In the genomic region with DNA sequence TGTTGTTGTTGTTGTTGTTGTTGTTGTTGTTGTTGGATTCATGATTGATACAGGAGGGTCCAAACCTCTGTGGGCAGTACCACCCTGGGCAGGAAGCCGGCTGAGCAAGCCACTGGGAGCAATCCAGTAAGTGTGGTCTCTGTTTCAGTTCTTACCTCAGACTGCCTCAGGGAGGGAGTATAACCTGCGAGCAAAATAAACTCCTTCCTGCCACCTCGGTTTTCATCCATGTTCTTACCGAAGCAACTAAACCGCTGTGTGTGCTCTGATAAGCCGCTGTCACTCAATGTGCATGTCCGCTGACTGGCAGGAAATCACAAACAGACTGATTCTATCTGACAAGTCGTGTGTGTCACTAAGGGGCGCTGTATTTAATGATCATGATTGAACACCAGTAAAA, we compare ENCODE assay signal across 16 mouse cellular contexts.
DNase-seq lines count a peak whose midpoint lies in the region; ATAC-seq and TF ChIP-seq lines count a peak whose summit lies in the region.
"Had no signal": no experiment of that assay in that cellular context is flagged by ENCODE, and none has a peak within 500 bp of the region (broad histone marks: within the 10 kb centered on the region; RNA-seq: fewer than 3 reads in every experiment).

No protein-coding gene starts in this region.

- DNase-seq in midbrain, embryonic 14.5 days = peak; percentile 50
- no peak for DNase-seq in midbrain, embryonic 11.5 days (ENCODE audit: low spot score, missing footprints)
- peak; percentile 45 for DNase-seq in Muller cell, postnatal 12 days (ENCODE audit: inconsistent ontology term)
- no peak for DNase-seq in midbrain, postnatal 0 days (ENCODE audit: low spot score)
- peak; percentile 36 for DNase-seq in thymus, postnatal 25 days
- no peak for DNase-seq in kidney, postnatal 4 days
- DNase-seq in cerebellum, adult 8-10 months = no peak
- no peak for DNase-seq in right cerebral cortex, postnatal 14 days
- DNase-seq: adrenal gland, adult 2 months; cerebellum, adult 18-20 months; heart, postnatal 14 days; lung, adult 2 months had no signal

- peak; percentile 28; the same call in 1 of the 2 replicates for TF ChIP-seq CTCF in midbrain, postnatal 0 days (IDR thresholded peaks at IDR 0.05)

- no peak for ATAC-seq in midbrain, embryonic 14.5 days (ENCODE audit: low FRiP score, low TSS enrichment)
- ATAC-seq in midbrain, embryonic 11.5 days (ENCODE audit: low FRiP score) = no peak
- ATAC-seq in midbrain, postnatal 0 days (ENCODE audit: low FRiP score) = 0 out of 2 replicates have a peak, but pooled peaks have one; percentile 20
- ATAC-seq: hindbrain, embryonic 16.5 days had no signal

- H3K4me3 ChIP-seq in midbrain, embryonic 14.5 days (replicated peaks; ENCODE audit: low read depth, low read length) = no peak overlapping the region
- H3K4me3 ChIP-seq in midbrain, embryonic 11.5 days (ENCODE audit: low read depth, low read length) = no peak overlapping the region
- H3K4me3 ChIP-seq in midbrain, postnatal 0 days (ENCODE audit: low read depth, low read length) = no peak overlapping the region
- H3K4me3 ChIP-seq: kidney, embryonic 15.5 days; limb, embryonic 15.5 days; neural tube, embryonic 15.5 days had no signal

- H3K9ac ChIP-seq in midbrain, embryonic 14.5 days (replicated peaks; ENCODE audit: low read length) = no peak overlapping the region
- H3K9ac ChIP-seq in midbrain, embryonic 11.5 days (ENCODE audit: low read length) = no peak overlapping the region
- no peak overlapping the region for H3K9ac ChIP-seq in midbrain, postnatal 0 days (replicated peaks; ENCODE audit: low read length, poor library complexity, severe bottlenecking)
- H3K9ac ChIP-seq: kidney, embryonic 15.5 days; limb, embryonic 15.5 days; neural tube, embryonic 15.5 days had no signal

- no peaks in the 10 kb centered on the region for H3K27me3 ChIP-seq in midbrain, embryonic 14.5 days (ENCODE audit: control insufficient read depth, insufficient read depth, low read length)
- no peaks in the 10 kb centered on the region for H3K27me3 ChIP-seq in midbrain, embryonic 11.5 days (ENCODE audit: control insufficient read depth, insufficient read depth, low read length)
- H3K27me3 ChIP-seq in midbrain, postnatal 0 days (ENCODE audit: insufficient read depth, low read length) = no peaks in the 10 kb centered on the region
- H3K27me3 ChIP-seq: kidney, embryonic 15.5 days; limb, embryonic 15.5 days; neural tube, embryonic 15.5 days had no signal

- H3K9me3 ChIP-seq in midbrain, embryonic 14.5 days (ENCODE audit: control insufficient read depth, low read length) = no peaks in the 10 kb centered on the region
- H3K9me3 ChIP-seq in midbrain, embryonic 11.5 days (ENCODE audit: control insufficient read depth, low read length) = no peaks in the 10 kb centered on the region
- H3K9me3 ChIP-seq in midbrain, postnatal 0 days (ENCODE audit: low read length) = no peaks in the 10 kb centered on the region
- H3K9me3 ChIP-seq: kidney, embryonic 15.5 days; limb, embryonic 15.5 days; neural tube, embryonic 15.5 days had no signal

- 54% methylated on average over 9 of the region's 9 CpGs for WGBS in midbrain, embryonic 14.5 days
- 67% methylated on average over 9 of the region's 9 CpGs for WGBS in midbrain, embryonic 11.5 days
- 55% methylated on average over 9 of the region's 9 CpGs for WGBS in midbrain, postnatal 0 days

- no peak overlapping the region for H3K4me2 ChIP-seq in midbrain, embryonic 14.5 days (ENCODE audit: low read length)
- no peak overlapping the region for H3K4me2 ChIP-seq in midbrain, embryonic 11.5 days
- no peak overlapping the region for H3K4me2 ChIP-seq in midbrain, postnatal 0 days (ENCODE audit: low read depth, low read length, poor library complexity, severe bottlenecking)
- H3K4me2 ChIP-seq: kidney, embryonic 15.5 days; limb, embryonic 15.5 days; neural tube, embryonic 15.5 days had no signal

- H3K4me1 ChIP-seq in midbrain, embryonic 14.5 days (ENCODE audit: control insufficient read depth, insufficient read depth, low read length) = no peaks in the 10 kb centered on the region
- peaks cover 2% of the 10 kb centered on the region; the same call in 1 of the 2 replicates for H3K4me1 ChIP-seq in midbrain, embryonic 11.5 days (ENCODE audit: control insufficient read depth, insufficient read depth, low read length)
- no peaks in the 10 kb centered on the region for H3K4me1 ChIP-seq in midbrain, postnatal 0 days (ENCODE audit: insufficient read depth, low read length)

- H3K36me3 ChIP-seq in midbrain, embryonic 14.5 days (ENCODE audit: control insufficient read depth, insufficient read depth, low read length) = no peaks in the 10 kb centered on the region; the same call in 1 of the 2 replicates
- no peaks in the 10 kb centered on the region for H3K36me3 ChIP-seq in midbrain, embryonic 11.5 days (ENCODE audit: control insufficient read depth, insufficient read depth, low read length)
- H3K36me3 ChIP-seq in midbrain, postnatal 0 days (ENCODE audit: insufficient read depth, low read length) = peaks cover 12% of the 10 kb centered on the region; the same call in 1 of the 2 replicates
- H3K36me3 ChIP-seq: limb, embryonic 15.5 days had no signal

- no peak overlapping the region for H3K27ac ChIP-seq in midbrain, embryonic 14.5 days (replicated peaks; ENCODE audit: low read depth, low read length)
- no peak overlapping the region for H3K27ac ChIP-seq in midbrain, embryonic 11.5 days (ENCODE audit: low read depth, low read length)
- no peak overlapping the region for H3K27ac ChIP-seq in midbrain, postnatal 0 days (ENCODE audit: low read depth, low read length)
- H3K27ac ChIP-seq: kidney, embryonic 15.5 days; limb, embryonic 15.5 days; neural tube, embryonic 15.5 days had no signal

Comparison
In these comparisons a context has a peak if more than half of its experiments do, and no peak if none do; other contexts are left out.
1. DNase-seq: peak in midbrain, embryonic 14.5 days (single experiment), Muller cell, postnatal 12 days (single experiment) and thymus, postnatal 25 days (single experiment); none in midbrain, embryonic 11.5 days (single experiment), midbrain, postnatal 0 days (single experiment), kidney, postnatal 4 days (0 of 2), cerebellum, adult 8-10 months (single experiment) and right cerebral cortex, postnatal 14 days (single experiment).